Mouse (Mus musculus): ENCODE results near the gene Sbno1.

DNA sequence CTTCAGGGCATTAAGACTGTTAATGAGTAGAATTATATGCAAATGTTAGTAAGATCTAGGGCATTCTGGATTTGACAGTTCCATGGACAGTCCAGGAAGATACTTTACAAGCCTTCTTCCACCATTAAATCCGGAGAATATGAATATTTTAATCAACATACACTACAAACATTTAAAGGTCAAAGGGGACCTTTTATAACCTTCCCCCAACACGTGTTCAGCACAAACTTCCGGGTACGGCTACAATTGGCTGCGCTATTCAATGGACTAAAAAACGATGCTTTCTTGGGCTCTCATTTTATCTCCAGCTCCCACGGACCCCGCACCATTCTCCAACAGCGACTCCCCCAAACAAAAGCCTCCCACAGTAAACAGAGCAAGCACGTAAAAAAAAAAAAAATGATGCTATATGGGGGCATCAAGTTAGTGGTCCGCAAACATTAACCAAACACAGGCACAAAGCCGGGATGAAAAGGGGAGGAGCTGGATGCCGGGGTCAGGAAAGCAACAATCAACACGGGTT is 1.5 kb downstream of the Sbno1 start:
- TF ChIP-seq POLR2A (IDR thresholded peaks at IDR 0.05; ENCODE audit: insufficient read depth, low read length) (no peak), CTCF (IDR thresholded peaks at IDR 0.05; ENCODE audit: low read depth, low read length) (no peak), EP300 (IDR thresholded peaks at IDR 0.05; ENCODE audit: insufficient read depth, low read depth, low read length) (no peak)
